Mouse (Mus musculus) G1E (cell line): ENCODE data around the gene Fzd9. TPM values are rescaled to one million over a fixed set of nuclear protein-coding genes. Genes with fewer than 3 reads are reported as not detected.

Experiments used
- ATAC-seq: 2 replicates; pipeline ENCODE4 v1.8.0; 2016; ENCODE audit warnings: mild to moderate bottlenecking; ENCODE audit not compliant: insufficient number of reproducible peaks, poor library complexity, low FRiP score, severe bottlenecking; ENCODE audit errors: extremely low read depth
- DNase-seq: peaks from one replicate; pipeline ENCODE4 v3.0.0; 2012; ENCODE audit warnings: low spot score
- H3K27me3 ChIP-seq: 2 replicates; pipeline ENCODE4 v1.6.1; 2012; ENCODE audit warnings: mild to moderate bottlenecking, low read length, inconsistent platforms; ENCODE audit not compliant: insufficient read depth
- H3K36me3 ChIP-seq: replicated peaks from 2 replicates; pipeline ENCODE3; 2012; ENCODE audit warnings: mild to moderate bottlenecking, inconsistent platforms
- H3K4me1 ChIP-seq: 2 replicates; pipeline ENCODE4 v1.6.1; 2012; ENCODE audit warnings: low read depth, low read length, inconsistent platforms, mixed read lengths; ENCODE audit not compliant: insufficient read depth
- H3K4me3 ChIP-seq: 2 replicates; pipeline ENCODE4 v1.5.1; 2012; ENCODE audit warnings: low read depth, mild to moderate bottlenecking, inconsistent platforms, low read length, moderate library complexity, mixed read lengths
- H3K9me3 ChIP-seq: replicated peaks from 2 replicates; pipeline ENCODE4 v1.6.1; 2012; ENCODE audit warnings: inconsistent platforms
- CTCF ChIP-seq: IDR thresholded peaks from 2 replicates; pipeline ENCODE4 v1.5.1; 2012; ENCODE audit warnings: low read depth, low read length, inconsistent platforms, mixed read lengths
- GATA1 ChIP-seq: IDR thresholded peaks from 2 replicates; pipeline ENCODE4 v1.6.1; 2012; ENCODE audit warnings: borderline replicate concordance, low read length, inconsistent platforms, mixed read lengths
- GATA2 ChIP-seq: IDR thresholded peaks from 2 replicates; pipeline ENCODE4 v1.6.1; 2012; ENCODE audit warnings: low read depth, low read length, inconsistent platforms, borderline replicate concordance
- POLR2AphosphoS5 ChIP-seq: IDR thresholded peaks from 2 replicates; pipeline ENCODE4 v1.6.1; 2012; ENCODE audit warnings: low read depth, low read length, inconsistent platforms; ENCODE audit not compliant: insufficient replicate concordance
- TAL1 ChIP-seq: conservative IDR thresholded peaks from 2 replicates; pipeline ENCODE4 v1.6.1; 2012; ENCODE audit warnings: low read depth, low read length, inconsistent platforms, mixed read lengths
- polyA plus RNA-seq: library from polyadenylated mRNA; stranded (reverse); fragments of >175 nt; gene quantifications from 2 replicates; pipeline ENCODE4 v1.2.3, GENCODE M21; 2012
- total RNA-seq, 2 experiments: library from RNA; stranded (forward) in 1 of 2; stranded (reverse) in 1 of 2; fragments of 200-1000 nt in 1 of 2; fragments of >200 nt in 1 of 2; fragmentation: Nextera tagmentation in 1 of 2; gene quantifications; 2 replicates each; pipeline ENCODE4 v1.2.3; 2014 to 2017

The Fzd9 gene
- total and polyA plus RNA-seq, 3 experiments = 0.66 TPM; not detected in 2

DNA sequence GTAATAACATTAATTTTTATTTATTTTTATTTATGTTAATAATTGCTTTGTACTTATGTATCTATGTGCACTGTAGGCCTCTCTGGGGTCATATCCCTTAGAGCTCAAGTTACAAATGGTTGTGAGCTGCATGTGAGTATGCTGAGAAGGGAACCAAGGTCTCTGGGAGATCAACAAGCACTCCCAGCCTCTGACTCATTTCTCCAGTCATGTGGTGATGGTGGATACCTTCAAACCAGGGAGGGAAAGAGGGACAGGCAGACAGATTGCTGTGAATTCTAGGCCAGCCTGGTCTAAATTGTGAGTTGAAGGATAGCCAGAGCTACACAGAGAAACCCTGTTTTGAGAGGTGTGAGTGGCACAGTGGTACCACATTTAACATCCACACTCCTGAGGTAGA lies 30.1 kb downstream of the Fzd9 start:
- DNase-seq = no peak
- Histone ChIP-seq H3K4me1 (peaks cover 9% of the 10 kb centered on the region; the same call in 1 of the 2 replicates), H3K36me3 (peaks cover 94% of the 10 kb centered on the region), H3K27me3 (no peaks in the 10 kb centered on the region), H3K9me3 (no peaks in the 10 kb centered on the region), H3K4me3 (no peak overlapping the region)
- ATAC-seq = no peak
- TF ChIP-seq GATA1 (no peak), GATA2 (no peak), CTCF (no peak), TAL1 (no peak), POLR2AphosphoS5 (no peak)

GRCm38 (mm10) chr5:135216871-135217270 lies 34.2 kb downstream of the Fzd9 start:
- no peaks in the 10 kb centered on the region for H3K27me3 ChIP-seq
- no peaks in the 10 kb centered on the region for H3K9me3 ChIP-seq
- peaks cover 98% of the 10 kb centered on the region for H3K36me3 ChIP-seq
- no peak for ATAC-seq
- DNase-seq = no peak
- H3K4me1 ChIP-seq = peaks cover 7% of the 10 kb centered on the region
- no peak overlapping the region for H3K4me3 ChIP-seq
- TF ChIP-seq CTCF (no peak), GATA1 (no peak), TAL1 (no peak), POLR2AphosphoS5 (no peak), GATA2 (no peak)

- Histone ChIP-seq H3K9me3 (no peaks in the 10 kb centered on the region), H3K4me3 (no peak overlapping the region), H3K36me3 (peaks cover 97% of the 10 kb centered on the region), H3K4me1 (peaks cover 5% of the 10 kb centered on the region), H3K27me3 (no peaks in the 10 kb centered on the region)
- DNase-seq = no peak
- TF ChIP-seq GATA2 (no peak), CTCF (peak; percentile 28; the same call in 1 of the 2 replicates)
- no peak; the same call in 1 of the 2 replicates for ATAC-seq
Measured at GRCm38 (mm10) chr5:135208197-135208596, 42.8 kb downstream of the Fzd9 start.

DNA sequence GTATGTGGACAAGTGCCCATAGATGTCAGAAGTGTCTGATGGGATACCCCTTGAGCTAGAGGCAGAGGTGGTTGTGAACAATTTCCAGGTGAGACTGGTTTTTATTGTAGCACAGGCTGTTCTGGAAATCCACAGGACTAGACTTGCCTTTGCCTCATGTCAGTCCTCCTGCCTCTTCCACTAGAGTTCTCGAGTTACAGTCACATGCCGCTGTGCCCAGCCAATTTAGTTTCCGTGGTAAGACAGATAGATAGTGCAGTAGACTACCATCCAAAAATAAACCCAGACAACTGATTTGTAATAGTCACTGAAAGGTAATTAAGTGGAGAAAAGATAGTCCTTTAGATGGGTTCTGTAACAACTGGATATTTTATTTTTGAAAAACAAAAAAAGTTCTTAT lies 48.3 kb downstream of the Fzd9 start:
- DNase-seq (no peak), ATAC-seq (no peak)
- Histone ChIP-seq H3K4me1 (peaks cover 9% of the 10 kb centered on the region; the same call in 1 of the 2 replicates), H3K9me3 (no peaks in the 10 kb centered on the region), H3K36me3 (peaks cover 92% of the 10 kb centered on the region), H3K27me3 (no peaks in the 10 kb centered on the region), H3K4me3 (no peak overlapping the region)
- TF ChIP-seq CTCF (no peak), GATA1 (no peak)

Other genes starting within 250 kb of the Fzd9 start
- gene Abhd11, start 242.1 kb downstream of the Fzd9 start, total RNA-seq (2014; fragmentation: Nextera tagmentation) = 21.7 and 36.1 TPM in 2 replicates
- gene Abhd11, start 242.1 kb downstream of the Fzd9 start, total RNA-seq (2017) = 37.2 and 45.1 TPM in 2 replicates
- 61.2 and 65.9 TPM in 2 replicates for gene Abhd11, start 242.1 kb downstream of the Fzd9 start, polyA plus RNA-seq
- gene Stx1a, start 227.7 kb downstream of the Fzd9 start, total RNA-seq (2014; fragmentation: Nextera tagmentation) = 3.1 and 4.1 TPM in 2 replicates
- 2.9 and 3.3 TPM in 2 replicates for gene Stx1a, start 227.7 kb downstream of the Fzd9 start, total RNA-seq (2017)
- gene Stx1a, start 227.7 kb downstream of the Fzd9 start, polyA plus RNA-seq = 5.6 and 5.9 TPM in 2 replicates
- gene Dnajc30, start 187.0 kb downstream of the Fzd9 start, total RNA-seq (2014; fragmentation: Nextera tagmentation) = 17.3 and 25.7 TPM in 2 replicates
- 8.0 and 8.7 TPM in 2 replicates for gene Dnajc30, start 187.0 kb downstream of the Fzd9 start, total RNA-seq (2017)
- 51.3 and 67.6 TPM in 2 replicates for gene Dnajc30, start 187.0 kb downstream of the Fzd9 start, polyA plus RNA-seq
- 67.0 and 73.0 TPM in 2 replicates for gene Bud23, start 186.3 kb downstream of the Fzd9 start, total RNA-seq (2014; fragmentation: Nextera tagmentation)
- gene Bud23, start 186.3 kb downstream of the Fzd9 start, total RNA-seq (2017) = 79.3 and 110 TPM in 2 replicates
- 176 and 203 TPM in 2 replicates for gene Bud23, start 186.3 kb downstream of the Fzd9 start, polyA plus RNA-seq
- gene Vps37d, start 173.0 kb downstream of the Fzd9 start, total RNA-seq (2014; fragmentation: Nextera tagmentation) = not detected in 2 replicates
- not detected in 2 replicates for gene Vps37d, start 173.0 kb downstream of the Fzd9 start, total RNA-seq (2017)
- 0.41 and 0.72 TPM in 2 replicates for gene Vps37d, start 173.0 kb downstream of the Fzd9 start, polyA plus RNA-seq
- gene Mlxipl, start 161.3 kb downstream of the Fzd9 start, total RNA-seq (2014; fragmentation: Nextera tagmentation) = not detected in 2 replicates
- 0.06 and 0.22 TPM in 2 replicates for gene Mlxipl, start 161.3 kb downstream of the Fzd9 start, total RNA-seq (2017)
- not detected in 2 replicates for gene Mlxipl, start 161.3 kb downstream of the Fzd9 start, polyA plus RNA-seq
- gene Tbl2, start 101.6 kb downstream of the Fzd9 start, total RNA-seq (2014; fragmentation: Nextera tagmentation) = 27.9 and 37.2 TPM in 2 replicates
- gene Tbl2, start 101.6 kb downstream of the Fzd9 start, total RNA-seq (2017) = 21.5 and 25.1 TPM in 2 replicates
- gene Tbl2, start 101.6 kb downstream of the Fzd9 start, polyA plus RNA-seq = 18.2 and 22.5 TPM in 2 replicates
- 33.6 and 54.5 TPM in 2 replicates for gene Bcl7b, start 82.9 kb downstream of the Fzd9 start, total RNA-seq (2014; fragmentation: Nextera tagmentation)
- 23.5 and 27.9 TPM in 2 replicates for gene Bcl7b, start 82.9 kb downstream of the Fzd9 start, total RNA-seq (2017)
- gene Bcl7b, start 82.9 kb downstream of the Fzd9 start, polyA plus RNA-seq = 51.1 and 52.4 TPM in 2 replicates
- gene Baz1b, start 64.0 kb downstream of the Fzd9 start, total RNA-seq (2014; fragmentation: Nextera tagmentation) = 223 and 232 TPM in 2 replicates
- gene Baz1b, start 64.0 kb downstream of the Fzd9 start, total RNA-seq (2017) = 159 and 187 TPM in 2 replicates
- 65.7 and 67.9 TPM in 2 replicates for gene Baz1b, start 64.0 kb downstream of the Fzd9 start, polyA plus RNA-seq
- not detected in 2 replicates for gene Fkbp6, start 98.8 kb upstream of the Fzd9 start, total RNA-seq (2014; fragmentation: Nextera tagmentation)
- not detected in 2 replicates for gene Fkbp6, start 98.8 kb upstream of the Fzd9 start, total RNA-seq (2017)
- gene Fkbp6, start 98.8 kb upstream of the Fzd9 start, polyA plus RNA-seq = not detected in 2 replicates
- gene Trim50, start 102.1 kb upstream of the Fzd9 start, total RNA-seq (2014; fragmentation: Nextera tagmentation) = not detected in 2 replicates
- 0.16 TPM in 1 of 2 replicates, not detected in the other for gene Trim50, start 102.1 kb upstream of the Fzd9 start, total RNA-seq (2017)
- gene Trim50, start 102.1 kb upstream of the Fzd9 start, polyA plus RNA-seq = not detected in 2 replicates
- 21.1 and 26.2 TPM in 2 replicates for gene Nsun5, start 118.7 kb upstream of the Fzd9 start, total RNA-seq (2014; fragmentation: Nextera tagmentation)
- 26.7 and 27.6 TPM in 2 replicates for gene Nsun5, start 118.7 kb upstream of the Fzd9 start, total RNA-seq (2017)
- 20.4 and 21.0 TPM in 2 replicates for gene Nsun5, start 118.7 kb upstream of the Fzd9 start, polyA plus RNA-seq
- 105 and 123 TPM in 2 replicates for gene Pom121, start 143.3 kb upstream of the Fzd9 start, total RNA-seq (2014; fragmentation: Nextera tagmentation)
- 4.9 and 5.0 TPM in 2 replicates for gene Pom121, start 143.3 kb upstream of the Fzd9 start, total RNA-seq (2017)
- gene Pom121, start 143.3 kb upstream of the Fzd9 start, polyA plus RNA-seq = 162 and 185 TPM in 2 replicates